Mouse (Mus musculus): ENCODE measurements at regions not wholly inside any gene's neighbourhood (a gene's known extent, or its start where the extent isn't known, plus 50 kb on each side); places are given as distances from the start of the nearest gene placed in this dataset.

DNA sequence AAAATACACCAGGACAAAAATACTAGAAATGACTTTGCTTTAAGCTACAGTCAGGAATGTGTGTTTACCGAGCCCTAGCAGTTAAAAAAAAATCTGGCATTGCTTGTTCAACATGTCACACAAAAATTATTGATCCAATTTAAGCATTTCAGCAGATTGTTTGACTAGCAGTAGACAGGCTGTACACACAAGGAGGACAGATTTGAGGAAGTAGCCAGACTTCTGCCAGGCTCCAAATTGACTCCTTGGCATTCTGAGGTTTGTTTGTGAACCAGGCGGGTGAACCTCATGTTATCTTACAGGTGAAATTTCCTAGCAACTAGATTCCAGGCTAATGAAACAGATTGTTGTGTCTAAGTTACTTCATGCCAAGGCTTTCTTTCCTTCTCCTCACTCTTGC, 348.8 kb downstream of the Hs3st3b1 start:
- ChIA-PET POLR2A (no interaction called here), CTCF (no interaction called here)
- in situ Hi-C loops (cut with MboI; ENCODE audit: low pct_unique_long_range_greater_than_20kb), result no loop called here
- DNase-seq (ENCODE audit: low read depth, low spot score), result no peak
- no peak for ATAC-seq
- no peak for TF ChIP-seq CTCF (IDR thresholded peaks at IDR 0.05)
- H3K27me3 ChIP-seq, result peaks cover 36% of the 10 kb centered on the region

DNA sequence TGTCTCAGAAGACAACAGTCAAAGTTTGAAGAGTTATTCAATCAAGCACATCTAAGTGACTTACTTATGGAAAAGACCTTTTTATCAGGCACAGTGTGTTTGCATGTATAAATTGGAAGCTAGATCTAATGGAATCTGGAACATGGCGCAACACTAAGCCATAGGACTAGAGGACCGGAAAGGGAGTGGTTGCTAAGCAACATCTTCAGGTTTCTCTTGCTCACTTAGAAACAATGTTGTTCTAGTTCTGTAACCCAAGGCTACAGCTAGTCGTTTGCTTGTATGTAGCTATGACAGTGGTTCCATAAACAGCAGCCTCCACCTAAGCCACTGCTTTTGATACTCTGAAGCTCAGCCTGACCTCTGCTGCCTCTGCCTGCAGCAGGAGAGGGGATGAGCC, 338.8 kb downstream of the Hs3st3b1 start:
- POLR2A ChIA-PET, result no interaction called here
- ATAC-seq (no peak), DNase-seq (ENCODE audit: low read depth, low spot score) (no peak)
- CTCF ChIA-PET, result interaction anchor here (1.1 kb wide), 1 partner anchor 34 kb away, joined by 3 read pairs; no protein-coding TSS in a partner anchor
- no peak for TF ChIP-seq CTCF (IDR thresholded peaks at IDR 0.05)
- peaks cover 31% of the 10 kb centered on the region for H3K27me3 ChIP-seq
- in situ Hi-C loops (cut with MboI; ENCODE audit: low pct_unique_long_range_greater_than_20kb), result no loop called here

DNA sequence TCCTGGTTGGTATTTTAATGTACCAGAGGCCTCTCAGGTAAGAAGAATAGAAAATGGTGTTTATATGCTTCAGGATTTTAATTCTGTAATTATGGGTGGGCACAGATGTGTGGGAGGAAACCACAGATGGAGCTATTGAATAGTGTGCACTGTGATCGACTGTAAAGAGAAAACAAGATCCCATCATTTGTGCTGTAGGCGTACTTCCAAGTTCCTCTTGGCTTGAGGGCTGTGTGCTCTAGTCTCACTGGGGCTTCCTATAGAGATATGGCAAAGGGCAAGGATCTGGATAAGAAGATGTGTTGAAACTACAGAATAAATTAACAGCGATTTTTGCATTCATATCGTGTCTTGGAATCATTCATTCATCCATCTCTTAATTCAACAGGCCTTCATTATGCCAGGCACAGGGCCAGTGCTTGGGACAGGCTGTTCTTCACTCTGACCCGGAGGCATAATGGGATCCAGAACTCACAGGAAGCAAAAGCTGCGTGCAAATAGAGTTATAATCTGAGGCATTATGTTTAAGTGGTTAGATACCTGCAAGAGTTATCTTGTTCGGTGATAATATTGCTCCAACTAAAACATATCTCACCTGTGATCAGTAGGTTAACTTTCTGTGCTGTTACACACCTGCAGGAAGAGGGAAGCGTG, 336.7 kb downstream of the Hs3st3b1 start:
- DNase-seq (ENCODE audit: low read depth, low spot score) (no peak), ATAC-seq (no peak)
- POLR2A ChIA-PET, result no interaction called here
- in situ Hi-C loops (cut with MboI; ENCODE audit: low pct_unique_long_range_greater_than_20kb), result no loop called here
- peaks cover 26% of the 10 kb centered on the region for H3K27me3 ChIP-seq
- no peak for TF ChIP-seq CTCF (IDR thresholded peaks at IDR 0.05)
- CTCF ChIA-PET, result no interaction called here

DNA sequence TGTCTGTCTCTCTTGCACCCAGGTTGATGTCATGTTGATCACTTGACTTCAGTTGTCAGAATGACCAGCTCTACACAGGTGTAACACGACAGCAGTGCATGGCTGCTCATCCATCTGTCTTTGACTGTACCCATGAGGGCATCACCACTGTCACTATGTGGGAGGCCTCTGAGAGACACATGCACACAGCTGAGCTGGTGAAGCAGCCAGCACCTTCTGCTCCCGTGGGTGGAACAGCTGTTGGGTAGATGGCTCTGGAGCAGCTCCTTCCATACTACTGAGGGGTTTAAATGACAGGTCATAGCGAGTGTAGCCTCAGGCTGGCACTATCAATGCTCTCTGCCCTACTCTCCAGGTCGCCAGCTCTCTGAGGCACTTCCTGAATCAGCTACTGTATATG, 301.9 kb downstream of the Hs3st3b1 start:
- POLR2A ChIA-PET, result interaction anchor here (0.7 kb wide), 1 partner anchor 37 kb away, joined by 3 read pairs; no protein-coding TSS in a partner anchor

DNA sequence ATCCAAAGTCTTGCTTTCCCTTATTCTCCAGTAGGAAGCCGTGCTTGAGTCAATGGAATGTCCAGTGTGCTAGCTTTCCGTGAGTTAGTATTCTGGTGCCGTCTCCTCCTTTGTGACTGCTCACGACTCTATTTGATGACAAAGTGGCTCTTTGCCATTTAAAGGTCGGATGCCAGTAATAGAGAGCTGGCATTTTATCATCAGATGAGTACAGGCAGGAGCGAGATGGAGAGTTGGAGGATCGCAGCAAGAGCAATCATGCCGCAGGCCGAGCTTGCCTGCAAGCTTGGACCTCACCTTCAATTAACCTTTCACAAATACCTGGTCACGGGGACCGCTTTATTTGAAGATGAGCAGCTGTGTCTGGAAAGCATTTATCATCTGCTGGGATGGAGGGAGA, 291.8 kb downstream of the Hs3st3b1 start:
- DNase-seq (ENCODE audit: low read depth, low spot score) (no peak), ATAC-seq (no peak)
- TF ChIP-seq CTCF (IDR thresholded peaks at IDR 0.05), result no peak
- ChIA-PET POLR2A (no interaction called here), CTCF (no interaction called here)
- H3K27me3 ChIP-seq, result peaks cover 26% of the 10 kb centered on the region
- in situ Hi-C loops (cut with MboI; ENCODE audit: low pct_unique_long_range_greater_than_20kb), result no loop called here

More for the DNA sequence above, 301.9 kb downstream of the Hs3st3b1 start:
- no peak for TF ChIP-seq CTCF (IDR thresholded peaks at IDR 0.05)
- DNase-seq (ENCODE audit: low read depth, low spot score) (no peak), ATAC-seq (no peak)
- peaks cover 11% of the 10 kb centered on the region for H3K27me3 ChIP-seq
- CTCF ChIA-PET, result no interaction called here
- in situ Hi-C loops (cut with MboI; ENCODE audit: low pct_unique_long_range_greater_than_20kb), result no loop called here

DNA sequence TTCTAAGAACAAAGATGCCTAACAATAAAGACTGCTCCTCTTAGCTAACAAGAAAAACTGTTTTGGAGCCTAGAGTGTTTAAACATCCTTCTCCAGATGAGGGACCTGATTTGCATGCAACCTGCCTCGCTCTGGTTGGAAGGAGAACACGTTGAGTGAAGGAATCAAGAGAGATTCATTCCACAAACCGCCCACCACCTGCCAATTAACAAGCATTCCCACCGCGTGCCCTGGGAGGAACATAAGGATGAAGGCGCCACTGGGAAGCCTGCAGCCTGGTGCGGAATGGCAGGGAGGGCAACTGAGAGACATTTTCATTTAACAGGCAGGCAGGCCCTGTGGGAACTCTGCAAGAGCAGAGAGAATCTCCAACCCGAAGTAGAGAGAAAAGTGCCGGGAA, 265.0 kb downstream of the Hs3st3b1 start:
- ATAC-seq (no peak), DNase-seq (ENCODE audit: low read depth, low spot score) (no peak)
- in situ Hi-C loops (cut with MboI; ENCODE audit: low pct_unique_long_range_greater_than_20kb), result no loop called here
- TF ChIP-seq CTCF (IDR thresholded peaks at IDR 0.05), result no peak
- CTCF ChIA-PET, result no interaction called here
- POLR2A ChIA-PET, result interaction anchor here (0.6 kb wide), 1 partner anchor 37 kb away, joined by 3 read pairs; no protein-coding TSS in a partner anchor
- peaks cover 35% of the 10 kb centered on the region for H3K27me3 ChIP-seq

DNA sequence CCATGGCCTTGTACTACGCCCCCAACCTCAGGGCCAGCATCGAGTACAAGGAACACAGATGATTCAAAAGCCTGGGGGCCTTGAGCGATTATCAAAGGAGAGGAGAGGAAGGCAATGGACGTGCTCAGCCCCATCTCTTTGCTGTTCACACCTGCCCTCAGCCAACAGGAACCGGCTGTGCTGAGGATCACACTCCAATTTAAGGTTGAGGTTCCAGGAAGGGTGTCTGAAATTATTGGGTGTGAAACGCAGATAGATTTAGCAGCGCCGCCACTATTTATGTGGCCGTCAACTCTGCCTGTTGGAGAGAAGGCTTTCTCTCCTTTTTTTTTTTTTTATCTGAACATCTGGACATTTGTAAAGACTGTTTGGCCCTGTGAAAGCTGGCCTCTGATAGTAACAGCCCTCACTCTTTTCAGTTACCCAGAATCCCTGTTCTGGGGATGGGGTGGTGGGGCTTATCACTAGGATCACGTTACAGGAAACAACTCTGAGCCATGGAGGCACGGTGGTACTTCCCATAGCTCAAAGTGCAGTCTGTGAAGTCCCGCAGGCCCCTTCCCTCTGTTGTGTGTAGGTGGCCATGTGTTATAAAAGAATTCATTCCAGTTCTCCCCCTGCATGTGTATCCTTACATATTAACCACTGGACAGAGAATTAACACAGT, 256.7 kb downstream of the Hs3st3b1 start:
- H3K27me3 ChIP-seq, result peaks cover 36% of the 10 kb centered on the region
- DNase-seq (ENCODE audit: low read depth, low spot score) (no peak), ATAC-seq (no peak)
- POLR2A ChIA-PET, result no interaction called here
- CTCF ChIA-PET, result no interaction called here
- TF ChIP-seq CTCF (IDR thresholded peaks at IDR 0.05), result no peak
- in situ Hi-C loops (cut with MboI; ENCODE audit: low pct_unique_long_range_greater_than_20kb), result no loop called here

DNA sequence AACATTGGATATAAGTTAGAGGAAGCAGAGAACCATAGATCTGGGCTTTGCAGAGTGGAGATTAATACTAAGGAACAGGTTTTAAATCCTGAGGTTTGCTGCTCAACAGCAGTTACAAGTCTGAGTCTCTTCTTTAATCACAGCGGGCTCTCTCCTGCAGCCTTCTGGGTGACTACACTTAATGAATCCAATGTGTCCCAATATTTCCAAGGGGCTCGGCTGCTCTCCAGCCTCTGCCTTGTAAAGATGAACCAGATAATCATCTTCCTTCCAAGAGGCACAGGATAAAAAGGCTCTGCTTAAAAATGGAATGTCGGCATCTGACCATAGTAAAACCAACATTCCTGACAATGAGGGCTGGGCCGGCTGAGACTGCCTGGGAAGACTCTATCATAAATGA, 251.6 kb downstream of the Hs3st3b1 start:
- DNase-seq (ENCODE audit: low read depth, low spot score) (no peak), ATAC-seq (no peak)
- peaks cover 22% of the 10 kb centered on the region for H3K27me3 ChIP-seq
- no peak for TF ChIP-seq CTCF (IDR thresholded peaks at IDR 0.05)
- in situ Hi-C loops (cut with MboI; ENCODE audit: low pct_unique_long_range_greater_than_20kb), result no loop called here
- ChIA-PET POLR2A (no interaction called here), CTCF (no interaction called here)

DNA sequence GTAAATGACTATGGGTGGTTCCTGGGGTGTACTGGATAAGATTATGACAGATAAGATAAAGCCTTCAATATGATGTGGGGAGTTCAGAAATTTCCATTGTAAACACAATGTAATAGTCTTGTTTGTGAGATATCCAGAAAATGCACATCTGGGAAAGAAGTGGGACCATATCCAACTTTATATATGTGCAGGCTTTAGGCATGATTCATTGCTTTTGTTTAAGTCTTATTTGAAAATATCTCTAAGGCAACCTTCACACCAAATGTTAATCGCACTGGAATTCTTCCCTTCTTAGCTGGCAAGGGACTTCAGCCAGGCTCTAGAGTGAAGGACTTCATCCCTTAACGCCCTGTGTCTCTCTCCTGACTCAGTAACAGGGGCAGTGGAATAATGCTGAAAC, 250.3 kb downstream of the Hs3st3b1 start:
- POLR2A ChIA-PET, result no interaction called here
- in situ Hi-C loops (cut with MboI; ENCODE audit: low pct_unique_long_range_greater_than_20kb), result no loop called here
- peaks cover 27% of the 10 kb centered on the region for H3K27me3 ChIP-seq
- ATAC-seq (no peak), DNase-seq (ENCODE audit: low read depth, low spot score) (no peak)
- CTCF ChIA-PET, result no interaction called here
- TF ChIP-seq CTCF (IDR thresholded peaks at IDR 0.05), result no peak

DNA sequence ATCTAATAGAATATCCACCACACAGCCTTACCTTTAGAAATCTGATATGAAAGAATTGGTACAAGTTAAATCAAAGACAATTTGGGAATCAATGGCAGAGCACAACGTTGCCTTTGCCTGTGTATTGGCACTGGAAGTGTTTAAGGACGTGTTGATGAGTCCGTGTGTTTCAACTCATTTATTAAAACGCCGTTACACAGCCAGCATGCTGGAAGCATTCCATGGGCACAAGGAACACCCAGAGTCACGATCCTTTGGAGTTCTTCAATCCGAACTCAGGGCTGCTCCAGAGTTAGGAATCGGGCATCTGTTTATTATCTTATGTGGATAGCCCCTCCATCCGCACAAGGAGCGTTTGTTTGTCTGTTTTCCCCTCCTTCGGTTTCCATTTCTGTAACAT, 244.2 kb downstream of the Hs3st3b1 start:
- ATAC-seq, result no peak
- peaks cover 24% of the 10 kb centered on the region for H3K27me3 ChIP-seq
- POLR2A ChIA-PET, result no interaction called here
- in situ Hi-C loops (cut with MboI; ENCODE audit: low pct_unique_long_range_greater_than_20kb), result no loop called here
- TF ChIP-seq CTCF (IDR thresholded peaks at IDR 0.05), result no peak
- DNase-seq (ENCODE audit: low read depth, low spot score), result no peak
- CTCF ChIA-PET, result no interaction called here

DNA sequence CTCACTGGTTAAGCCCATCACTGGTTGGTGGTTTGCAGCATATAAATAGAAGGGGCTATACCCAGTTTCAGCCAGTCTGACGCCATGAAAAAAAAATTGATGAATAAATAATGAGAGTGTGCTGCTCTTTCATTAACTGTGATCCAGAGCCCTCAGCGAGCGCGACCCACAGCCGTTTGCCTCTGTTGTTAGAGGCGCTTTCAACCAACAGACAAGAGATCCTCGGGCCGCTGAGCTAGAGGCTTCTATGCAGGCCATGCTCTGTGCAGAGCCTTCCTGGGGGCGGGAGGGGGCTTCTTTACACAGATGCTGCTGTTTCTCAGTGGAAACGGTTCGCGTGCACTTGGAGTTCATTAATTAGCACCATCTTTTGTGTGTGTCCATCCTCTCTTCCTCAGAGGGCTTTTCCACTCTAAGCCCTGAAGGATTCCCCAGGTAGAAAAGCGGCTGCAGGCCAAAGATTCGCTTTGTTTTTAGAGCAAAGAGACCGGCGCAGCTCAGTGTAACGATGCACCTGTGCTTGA, 243.6 kb downstream of the Hs3st3b1 start:
- H3K27me3 ChIP-seq, result peaks cover 24% of the 10 kb centered on the region
- POLR2A ChIA-PET, result no interaction called here
- ATAC-seq (no peak), DNase-seq (ENCODE audit: low read depth, low spot score) (no peak)
- no peak for TF ChIP-seq CTCF (IDR thresholded peaks at IDR 0.05)
- in situ Hi-C loops (cut with MboI; ENCODE audit: low pct_unique_long_range_greater_than_20kb), result no loop called here
- CTCF ChIA-PET, result no interaction called here

Data from Patski (cell line).